Mouse (Mus musculus): ENCODE measurements around the gene Melk.

DNA sequence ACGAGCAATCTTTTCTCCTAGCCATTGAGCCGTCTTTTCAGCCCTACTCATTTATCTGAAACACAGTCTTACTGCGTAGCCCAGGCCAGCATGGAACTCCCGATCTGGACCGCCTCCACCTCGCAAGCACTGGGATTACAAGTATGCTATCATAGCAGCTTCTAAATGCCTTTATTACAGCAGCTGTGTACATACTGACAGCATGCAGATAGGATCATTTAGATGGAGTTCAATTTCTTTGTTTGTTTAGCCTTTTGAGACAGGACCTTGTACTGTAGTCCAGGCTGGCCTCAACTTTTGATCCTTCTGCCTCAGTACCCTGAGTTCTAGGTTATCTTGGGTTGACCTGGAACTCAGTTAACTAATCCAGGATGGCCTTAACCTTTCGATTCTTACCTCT, 61.0 kb downstream of the Melk start:
- TF ChIP-seq POLR2A (IDR thresholded peaks at IDR 0.05; ENCODE audit: borderline replicate concordance, low read depth, low read length) (no peak), CTCF (IDR thresholded peaks at IDR 0.05; ENCODE audit: low read depth, low read length) (no peak)

Measured in bone marrow macrophage, adult 2 months (primary cell).